Mouse (Mus musculus) hindbrain, embryonic 15.5 days (tissue): ENCODE results near the gene Fam189a1. TPM values are rescaled to one million over a fixed set of nuclear protein-coding genes. Genes with fewer than 3 reads are reported as not detected.

Experiments used
- ATAC-seq: fragments of 200-750 bp; cut with Nextera tagmentation; 2 replicates; pipeline ENCODE4 v1.8.0; 2017; ENCODE audit warnings: low read depth, moderate number of reproducible peaks, moderate TSS enrichment; ENCODE audit not compliant: low FRiP score
- H3K27ac ChIP-seq: fragments of 300-500 bp; sonication (generic); replicated peaks from 2 replicates; pipeline ENCODE4 v1.5.1; 2015; ENCODE audit warnings: mild to moderate bottlenecking, inconsistent platforms
- H3K27me3 ChIP-seq: fragments of 300-500 bp; sonication (generic); 2 replicates; pipeline ENCODE4 v1.6.1; 2015; ENCODE audit warnings: control low read depth, inconsistent platforms
- H3K36me3 ChIP-seq: fragments of 300-500 bp; sonication (generic); 2 replicates; pipeline ENCODE4 v1.6.1; 2015; ENCODE audit warnings: control low read depth, inconsistent platforms
- H3K4me1 ChIP-seq: fragments of 300-500 bp; sonication (generic); replicated peaks from 2 replicates; pipeline ENCODE4 v1.6.1; 2015; ENCODE audit warnings: control low read depth, inconsistent platforms
- H3K4me2 ChIP-seq: fragments of 300-500 bp; sonication (generic); 2 replicates; pipeline ENCODE4 v1.6.1; 2015; ENCODE audit warnings: moderate library complexity, mild to moderate bottlenecking, inconsistent platforms
- H3K4me3 ChIP-seq: fragments of 300-500 bp; sonication (generic); 2 replicates; pipeline ENCODE4 v1.5.1; 2015; ENCODE audit warnings: mild to moderate bottlenecking, inconsistent platforms
- H3K9ac ChIP-seq: fragments of 300-500 bp; sonication (generic); 2 replicates; pipeline ENCODE4 v1.6.1; 2015; ENCODE audit warnings: inconsistent platforms
- H3K9me3 ChIP-seq: fragments of 300-500 bp; sonication (generic); 2 replicates; pipeline ENCODE4 v1.6.1; 2016; ENCODE audit warnings: control low read depth, inconsistent platforms
- WGBS: fragments of 180-500 bp; shearing (Covaris S2); methylation state at CpG from one replicate; pipeline ENCODE4 v1.1.7; 2015; 5-methylcytosine and 5-hydroxymethylcytosine counted together
- polyA plus RNA-seq: library from polyadenylated mRNA; unstranded; fragments of >200 nt; fragmentation: Nextera tagmentation; extraction: Ambion mirVana; gene quantifications from 2 replicates; pipeline ENCODE4 v1.2.1, GENCODE M21; 2015

Fam189a1 gene
- polyA plus RNA-seq, 1 experiment from 2014 or later, result 17.1 TPM

DNA sequence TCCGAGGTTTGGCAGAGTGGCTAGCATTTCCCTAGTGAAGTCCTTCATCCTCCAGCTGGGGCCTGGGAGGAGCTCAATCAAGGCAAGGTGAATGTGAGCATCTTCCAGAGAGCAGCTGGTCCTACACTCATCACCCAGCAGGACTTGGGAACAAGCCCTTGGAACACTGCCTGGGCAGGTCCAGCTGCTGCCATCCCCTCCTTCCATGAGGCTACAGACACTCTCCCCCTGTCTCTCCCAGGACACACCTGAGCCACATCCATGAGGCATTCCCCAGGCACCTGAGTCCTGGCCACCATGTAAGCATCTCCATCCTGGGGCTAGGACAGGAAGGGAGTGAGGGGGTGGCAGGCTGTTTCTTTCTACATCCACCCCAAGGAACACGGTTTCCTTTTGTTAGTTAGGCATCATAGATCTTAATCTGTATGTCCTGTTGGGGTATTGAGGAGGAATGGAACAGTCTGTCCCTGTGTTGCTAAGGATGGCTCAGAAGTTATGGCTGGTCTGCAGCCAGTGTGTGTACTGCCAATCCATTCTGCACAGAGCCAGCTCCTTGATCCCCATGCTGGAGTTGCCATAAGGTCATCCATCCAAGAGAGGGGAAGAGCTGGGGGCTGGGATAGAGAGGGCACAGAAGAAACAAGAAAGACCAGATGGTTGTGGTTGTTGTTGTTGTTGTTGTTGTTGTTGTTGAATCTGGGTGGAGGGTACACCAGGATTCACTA is 174.7 kb downstream of the Fam189a1 start:
- Histone ChIP-seq H3K27ac (0 out of 2 replicates have a peak overlapping the region, but pooled peaks have one; percentile 45), H3K4me3 (no peak overlapping the region), H3K36me3 (no peaks in the 10 kb centered on the region), H3K27me3 (no peaks in the 10 kb centered on the region), H3K9ac (no peak overlapping the region), H3K4me1 (0 out of 2 replicates have a peak, but pooled peaks cover 4% of the 10 kb centered on the region), H3K9me3 (no peaks in the 10 kb centered on the region), H3K4me2 (no peak overlapping the region)
- peak; percentile 75 for ATAC-seq
- WGBS, result 52% methylated on average over 2 of the region's 2 CpGs

DNA sequence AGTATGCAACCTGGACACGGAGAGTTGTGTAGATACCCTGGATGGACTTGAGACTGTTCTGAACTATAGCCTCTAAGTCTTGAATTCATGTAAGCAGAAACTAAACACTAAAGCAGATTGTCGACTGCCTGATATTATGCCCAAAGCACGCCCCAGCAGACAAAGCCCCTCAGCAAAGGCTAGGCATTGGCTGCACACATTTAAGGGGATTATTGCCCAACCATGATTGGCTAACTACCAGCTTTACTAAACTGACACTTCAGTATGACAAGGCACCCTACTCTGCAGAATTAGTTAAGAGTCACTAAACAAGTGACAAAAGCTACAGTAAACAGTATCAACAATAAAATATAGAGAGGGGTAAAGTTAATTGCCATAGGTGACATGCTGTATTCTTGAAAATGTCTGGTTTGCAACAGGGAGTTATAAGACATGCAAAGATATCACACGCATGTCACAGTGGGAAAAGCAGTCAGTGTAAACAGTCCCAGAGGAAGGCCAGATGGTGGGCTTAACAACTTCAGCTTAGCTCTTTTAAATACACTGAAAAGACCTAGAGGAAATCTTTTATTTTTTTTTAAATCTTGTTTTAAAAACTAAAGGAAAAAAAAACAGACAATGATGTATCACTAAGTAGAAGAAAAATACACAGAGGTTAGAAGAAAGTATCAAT is 182.6 kb downstream of the Fam189a1 start:
- Histone ChIP-seq H3K27ac (no peak overlapping the region), H3K27me3 (no peaks in the 10 kb centered on the region), H3K9ac (no peak overlapping the region), H3K4me1 (no peaks in the 10 kb centered on the region), H3K36me3 (no peaks in the 10 kb centered on the region), H3K4me2 (no peak overlapping the region), H3K4me3 (no peak overlapping the region), H3K9me3 (no peaks in the 10 kb centered on the region)
- no peak for ATAC-seq
- 72% methylated on average over 4 of the region's 4 CpGs for WGBS

DNA sequence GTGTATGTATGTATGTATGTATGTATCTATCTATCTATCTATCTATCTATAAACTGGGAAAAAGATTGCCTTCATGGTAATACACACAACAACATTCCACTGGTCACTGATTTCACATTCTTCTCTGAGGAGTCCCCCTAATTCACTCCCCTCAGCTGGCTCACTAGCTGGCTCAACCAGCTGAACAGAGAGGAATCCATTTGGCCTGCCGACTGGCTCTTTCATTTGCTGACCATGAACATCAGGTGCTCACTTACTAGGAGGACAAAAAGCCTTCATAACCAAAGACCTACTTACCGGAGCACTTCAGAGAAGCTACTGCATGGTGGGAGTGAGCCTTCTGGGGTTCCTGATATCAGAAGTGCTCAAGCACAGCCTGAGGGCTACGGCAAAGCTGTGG is 194.2 kb downstream of the Fam189a1 start:
- Histone ChIP-seq H3K4me2 (no peak overlapping the region), H3K9ac (no peak overlapping the region), H3K4me1 (no peaks in the 10 kb centered on the region), H3K4me3 (no peak overlapping the region), H3K27me3 (no peaks in the 10 kb centered on the region), H3K27ac (no peak overlapping the region), H3K9me3 (no peaks in the 10 kb centered on the region), H3K36me3 (no peaks in the 10 kb centered on the region)
- no peak for ATAC-seq
- 93% methylated on average over 3 of the region's 3 CpGs for WGBS

DNA sequence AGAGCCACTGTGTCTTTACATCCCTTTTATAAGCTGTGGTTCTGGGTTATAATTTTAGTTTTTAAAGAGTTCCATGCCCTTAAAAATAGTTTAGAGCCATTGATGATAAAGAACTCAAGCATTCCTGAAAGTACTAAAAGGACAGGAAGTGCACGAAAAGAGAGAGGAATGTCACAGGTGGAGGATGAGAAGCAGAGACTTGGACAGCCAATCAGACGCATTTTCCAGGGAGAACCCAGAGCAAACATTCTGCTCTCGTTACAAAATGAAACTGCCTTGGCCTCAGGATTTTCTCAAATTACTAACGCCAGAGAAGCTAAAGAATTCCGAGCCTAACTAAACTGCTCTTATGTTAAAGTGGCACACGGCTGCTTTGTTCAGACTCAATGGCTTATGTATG is 197.3 kb downstream of the Fam189a1 start:
- Histone ChIP-seq H3K4me1 (no peaks in the 10 kb centered on the region), H3K4me3 (no peak overlapping the region), H3K9ac (no peak overlapping the region), H3K9me3 (no peaks in the 10 kb centered on the region), H3K4me2 (no peak overlapping the region), H3K36me3 (no peaks in the 10 kb centered on the region), H3K27ac (no peak overlapping the region), H3K27me3 (no peaks in the 10 kb centered on the region)
- ATAC-seq, result no peak
- WGBS, result 68% methylated on average over 6 of the region's 6 CpGs

DNA sequence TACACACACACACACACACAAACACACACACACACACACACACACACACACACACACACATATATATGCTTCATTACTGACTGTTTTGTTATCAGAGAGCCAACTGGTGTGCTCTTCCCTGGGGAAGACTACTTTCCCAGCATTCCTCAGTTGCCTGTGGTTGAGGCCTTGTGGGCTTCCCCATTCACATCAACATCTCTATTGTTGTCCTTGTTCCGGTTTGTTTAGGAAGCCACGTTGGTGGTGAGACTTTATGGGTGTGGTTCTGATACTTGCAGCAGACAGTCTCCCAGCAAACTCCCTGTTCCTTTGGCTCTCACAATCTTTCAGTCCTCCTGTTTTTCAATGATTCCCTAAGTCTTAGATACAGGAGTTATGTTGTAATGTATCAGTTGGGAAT is 204.2 kb downstream of the Fam189a1 start:
- Histone ChIP-seq H3K27ac (no peak overlapping the region), H3K4me1 (peaks cover 3% of the 10 kb centered on the region; the same call in 1 of the 2 replicates), H3K4me3 (no peak overlapping the region), H3K27me3 (no peaks in the 10 kb centered on the region), H3K9me3 (no peaks in the 10 kb centered on the region), H3K9ac (no peak overlapping the region), H3K4me2 (no peak overlapping the region), H3K36me3 (no peaks in the 10 kb centered on the region)
- WGBS, result 24% methylated on average over 2 of the region's 2 CpGs
- no peak for ATAC-seq

DNA sequence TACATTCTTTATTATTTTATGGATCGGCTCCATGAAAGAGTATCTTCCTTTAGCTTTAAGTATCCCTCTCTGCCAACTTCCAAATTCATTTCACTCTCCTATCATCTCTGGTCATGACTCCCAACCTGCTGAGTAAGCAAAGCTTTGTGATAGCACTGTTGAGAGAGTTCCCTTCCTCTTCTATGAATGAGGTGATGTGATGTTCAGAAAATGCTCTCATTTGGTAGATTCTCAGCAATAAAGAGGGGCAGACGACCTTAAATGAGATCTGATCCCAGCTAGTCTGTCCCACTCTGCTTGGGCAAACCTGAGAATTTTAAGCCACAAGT is 205.6 kb downstream of the Fam189a1 start:
- Histone ChIP-seq H3K9ac (no peak overlapping the region), H3K4me3 (no peak overlapping the region), H3K27ac (no peak overlapping the region), H3K9me3 (no peaks in the 10 kb centered on the region), H3K36me3 (no peaks in the 10 kb centered on the region), H3K27me3 (no peaks in the 10 kb centered on the region), H3K4me2 (no peak overlapping the region), H3K4me1 (peaks cover 3% of the 10 kb centered on the region; the same call in 1 of the 2 replicates)
- 72% methylated on average over 2 of the region's 2 CpGs for WGBS
- no peak for ATAC-seq

DNA sequence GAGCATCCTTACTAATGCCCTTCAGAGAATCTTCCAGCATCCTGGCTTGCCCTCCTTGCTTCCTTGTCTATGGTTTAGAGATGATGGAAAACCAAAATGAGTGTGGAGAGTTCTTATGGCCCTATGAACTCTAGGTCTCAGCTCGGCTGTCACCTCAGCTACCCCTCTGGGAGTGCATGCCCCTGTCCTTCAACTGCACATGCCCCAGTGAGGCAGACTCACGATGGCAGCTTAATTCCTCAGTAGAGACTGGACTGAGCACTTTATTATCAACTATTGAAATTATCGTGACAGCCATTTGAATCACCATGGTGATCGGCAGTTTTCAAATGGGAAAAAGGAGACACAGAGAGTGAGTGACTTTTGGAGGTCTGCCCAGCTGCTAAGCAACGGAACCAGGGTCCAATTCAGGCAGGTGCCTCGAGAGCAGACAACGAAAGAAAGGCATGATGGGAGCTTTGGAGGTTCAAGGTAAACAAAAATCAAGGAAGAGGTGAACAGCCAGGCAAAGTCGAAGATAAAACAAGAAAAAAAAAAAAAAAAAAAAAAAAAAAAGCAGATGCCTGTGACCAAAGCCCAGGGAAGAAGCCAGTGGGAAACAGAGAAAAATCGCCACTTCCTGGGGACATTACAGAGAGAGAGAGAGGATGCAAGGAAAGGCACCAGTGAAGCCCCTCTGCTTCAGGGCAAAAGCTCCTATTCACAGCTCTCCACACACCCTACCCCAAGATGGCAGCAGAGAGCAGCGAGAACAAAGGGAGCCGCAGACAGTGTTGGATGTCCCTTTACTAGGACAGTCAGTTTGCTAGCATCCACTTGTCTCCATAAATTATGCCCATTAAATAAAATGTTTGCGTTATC is 206.2 kb downstream of the Fam189a1 start:
- Histone ChIP-seq H3K36me3 (no peaks in the 10 kb centered on the region), H3K4me1 (peaks cover 6% of the 10 kb centered on the region), H3K27me3 (no peaks in the 10 kb centered on the region), H3K4me2 (no peak overlapping the region), H3K4me3 (no peak overlapping the region), H3K27ac (no peak overlapping the region), H3K9me3 (no peaks in the 10 kb centered on the region), H3K9ac (no peak overlapping the region)
- peak; percentile 47; the same call in 1 of the 2 replicates for ATAC-seq
- WGBS, result 24% methylated on average over 12 of the region's 12 CpGs

DNA sequence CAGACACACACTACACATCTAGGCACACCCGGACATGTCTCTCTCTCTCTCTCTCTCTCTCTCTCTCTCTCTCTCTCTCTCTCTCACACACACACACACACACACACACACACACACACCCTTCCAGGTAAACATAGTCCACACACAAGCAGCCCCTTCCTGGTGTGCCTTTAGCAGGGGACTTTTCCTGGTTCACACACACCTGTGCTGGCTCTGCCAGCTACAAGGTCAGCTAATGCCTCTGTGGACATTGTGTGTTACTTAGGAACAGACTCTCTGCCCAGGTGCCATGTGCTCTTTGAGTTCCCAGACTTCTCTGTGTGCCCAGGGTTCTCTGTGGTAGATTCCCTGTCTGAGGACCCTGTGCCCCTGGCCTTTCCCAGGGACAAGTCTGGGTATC is 206.9 kb downstream of the Fam189a1 start:
- H3K9me3 ChIP-seq, result no peaks in the 10 kb centered on the region
- no peak for ATAC-seq
- no peak overlapping the region for H3K4me2 ChIP-seq
- no peak overlapping the region for H3K27ac ChIP-seq
- H3K36me3 ChIP-seq, result no peaks in the 10 kb centered on the region
- H3K4me1 ChIP-seq, result peaks cover 12% of the 10 kb centered on the region
- 65% methylated on average over 1 of the region's 1 CpGs for WGBS
- H3K27me3 ChIP-seq, result no peaks in the 10 kb centered on the region
- no peak overlapping the region for H3K4me3 ChIP-seq
- H3K9ac ChIP-seq, result no peak overlapping the region

DNA sequence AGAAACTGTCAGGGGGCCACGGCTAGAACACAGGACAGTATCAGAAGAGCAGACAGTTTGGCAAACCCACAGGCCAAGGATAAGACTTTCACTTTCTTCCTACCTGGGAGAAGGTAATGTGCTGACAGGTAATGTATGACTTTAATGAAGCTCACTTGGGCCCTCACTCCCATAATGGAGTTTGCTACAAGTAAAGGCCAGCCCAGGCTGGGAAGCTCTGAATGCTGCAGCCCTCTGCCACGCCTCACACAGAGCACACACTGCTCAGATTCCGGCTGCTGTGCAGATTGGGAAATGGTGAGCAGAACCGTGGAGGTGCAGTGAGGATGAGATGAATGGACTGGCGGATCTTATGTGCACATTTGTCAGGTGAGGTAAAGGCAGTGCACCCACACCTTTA is 211.7 kb downstream of the Fam189a1 start:
- WGBS, result 78% methylated on average over 5 of the region's 5 CpGs
- Histone ChIP-seq H3K9ac (no peak overlapping the region), H3K36me3 (no peaks in the 10 kb centered on the region), H3K4me1 (peaks cover 12% of the 10 kb centered on the region), H3K27ac (no peak overlapping the region), H3K27me3 (no peaks in the 10 kb centered on the region), H3K4me3 (no peak overlapping the region), H3K9me3 (no peaks in the 10 kb centered on the region), H3K4me2 (no peak overlapping the region)
- ATAC-seq, result no peak

DNA sequence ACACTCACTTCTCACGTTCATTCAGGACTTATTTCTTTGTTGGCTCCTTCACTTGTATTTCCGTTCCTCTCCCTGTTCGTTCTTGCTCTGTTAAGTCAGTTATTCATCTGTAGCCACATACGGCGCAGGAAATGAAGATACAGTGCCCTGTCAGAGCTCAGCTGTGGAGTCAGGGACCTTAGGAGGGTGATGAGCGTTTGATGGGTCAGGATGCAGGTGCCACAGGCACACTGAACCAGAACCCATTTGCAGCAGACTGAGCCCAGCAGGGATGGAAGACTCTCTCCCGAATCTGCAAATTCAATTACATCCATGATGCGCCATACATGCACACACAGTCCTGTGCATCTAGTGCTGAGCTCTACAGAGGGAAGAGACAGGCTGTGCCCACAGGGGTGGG is 212.2 kb downstream of the Fam189a1 start:
- H3K27me3 ChIP-seq, result no peaks in the 10 kb centered on the region
- H3K4me1 ChIP-seq, result peaks cover 11% of the 10 kb centered on the region; the same call in 1 of the 2 replicates
- H3K9me3 ChIP-seq, result no peaks in the 10 kb centered on the region
- ATAC-seq, result no peak
- H3K4me3 ChIP-seq, result no peak overlapping the region
- no peak overlapping the region for H3K27ac ChIP-seq
- no peaks in the 10 kb centered on the region for H3K36me3 ChIP-seq
- H3K4me2 ChIP-seq, result no peak overlapping the region
- no peak overlapping the region for H3K9ac ChIP-seq
- 62% methylated on average over 8 of the region's 8 CpGs for WGBS

DNA sequence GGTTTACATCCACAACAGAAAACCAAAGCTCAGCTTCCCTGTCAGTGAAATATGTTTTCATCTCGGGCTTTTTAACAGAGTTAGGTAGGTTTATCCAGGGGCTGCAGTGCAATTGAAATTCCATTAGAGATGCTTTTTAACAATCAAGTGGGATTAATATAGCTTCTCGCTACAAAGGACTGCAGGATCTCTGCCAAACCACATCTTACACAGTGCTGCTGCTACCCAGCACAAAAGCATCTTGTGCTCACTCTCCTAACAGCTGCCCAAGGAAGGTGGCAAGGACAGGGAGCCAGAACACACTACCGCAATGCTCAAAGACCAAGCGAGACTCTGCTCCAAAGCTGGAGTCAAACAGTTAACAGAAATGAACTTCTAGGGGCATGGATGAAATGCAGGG is 219.4 kb downstream of the Fam189a1 start:
- H3K9me3 ChIP-seq, result no peaks in the 10 kb centered on the region
- ATAC-seq, result no peak
- no peak overlapping the region for H3K9ac ChIP-seq
- no peak overlapping the region for H3K27ac ChIP-seq
- no peak overlapping the region for H3K4me2 ChIP-seq
- no peak overlapping the region for H3K4me3 ChIP-seq
- no peaks in the 10 kb centered on the region for H3K4me1 ChIP-seq
- WGBS, result 68% methylated on average over 4 of the region's 4 CpGs
- no peaks in the 10 kb centered on the region for H3K27me3 ChIP-seq
- H3K36me3 ChIP-seq, result no peaks in the 10 kb centered on the region

DNA sequence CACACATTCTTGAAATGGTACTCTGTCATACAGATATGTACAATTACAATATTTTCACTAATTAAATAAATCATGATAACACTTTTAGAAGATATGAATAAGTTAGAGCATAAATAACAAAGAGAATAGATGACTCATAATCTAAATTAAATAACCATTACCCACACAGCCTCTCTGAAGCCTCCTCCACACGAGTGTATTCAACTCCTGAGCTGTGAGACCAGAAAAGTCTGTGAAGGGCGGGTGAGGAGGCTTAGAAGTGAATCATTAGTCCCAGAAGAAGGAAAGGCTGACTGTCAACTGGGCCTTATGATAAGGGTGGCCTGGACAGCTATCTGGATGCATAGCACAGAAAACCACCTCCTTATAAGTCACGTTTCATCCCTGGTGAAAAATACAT is 222.3 kb downstream of the Fam189a1 start:
- Histone ChIP-seq H3K27ac (no peak overlapping the region), H3K27me3 (no peaks in the 10 kb centered on the region), H3K36me3 (no peaks in the 10 kb centered on the region), H3K4me2 (no peak overlapping the region), H3K4me1 (peaks cover 8% of the 10 kb centered on the region; the same call in 1 of the 2 replicates), H3K9ac (no peak overlapping the region), H3K9me3 (no peaks in the 10 kb centered on the region), H3K4me3 (no peak overlapping the region)
- 77% methylated on average over 3 of the region's 3 CpGs for WGBS
- no peak for ATAC-seq
